In the genomic region with DNA sequence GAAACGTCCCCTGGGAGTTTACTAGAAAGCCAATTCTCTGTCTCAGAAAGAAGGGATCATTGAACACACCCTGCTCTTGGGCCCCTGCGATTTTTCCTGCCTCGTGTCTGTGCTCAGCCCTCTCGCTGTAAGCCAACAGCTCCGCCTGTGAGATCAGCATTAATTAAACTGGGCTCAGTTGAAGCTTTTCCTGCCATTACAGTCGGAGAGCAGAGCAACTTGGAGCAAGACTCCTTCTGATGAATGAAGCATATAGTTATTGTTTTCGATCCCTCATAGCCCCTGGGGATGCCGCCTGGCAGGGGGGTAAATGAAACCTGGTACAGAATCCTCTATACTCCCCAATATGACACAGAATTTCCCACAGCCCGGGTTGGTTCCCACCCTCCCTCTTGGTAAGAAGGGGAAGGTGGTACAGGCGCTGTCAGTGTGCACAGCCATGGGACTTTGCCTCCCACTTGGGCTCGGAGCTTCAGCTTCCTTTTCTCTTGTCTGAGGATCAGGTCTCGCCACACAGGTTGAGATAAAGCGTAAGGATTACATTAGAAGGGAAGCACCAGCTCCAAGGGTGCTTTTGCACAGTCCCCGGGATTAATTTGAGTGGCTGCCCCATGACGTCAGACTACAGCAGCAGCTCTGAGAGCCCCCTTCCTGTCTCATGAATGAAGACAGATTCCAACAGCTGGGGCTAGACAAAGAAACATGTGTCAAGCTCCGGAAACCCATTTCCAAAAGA, we compare ENCODE assay signal across 9 mouse cellular contexts.
DNase-seq lines count a peak whose midpoint lies in the region; ATAC-seq lines count a peak whose summit lies in the region.
"Had no signal": no experiment of that assay in that cellular context is flagged by ENCODE, and none has a peak within 500 bp of the region (broad histone marks: within the 10 kb centered on the region; RNA-seq: fewer than 3 reads in every experiment).

No protein-coding gene starts in this region.

- DNase-seq in cerebellum, postnatal 10 days = peak; percentile 51 to 55
- DNase-seq in right cerebral cortex, postnatal 4 days = peak; percentile 33
- DNase-seq in right cerebral cortex, postnatal 36 days (ENCODE audit: low spot score in 2 of 2) = no peak
- peak; percentile 58 for DNase-seq in mesoderm, embryonic 11.5 days (ENCODE audit: low read depth, low spot score)
- DNase-seq in liver = no peak
- DNase-seq in thymus, postnatal 14 days = no peak
- DNase-seq: cerebellum, adult 11-12 months had no signal

- no peak for ATAC-seq in cerebellum, adult (ENCODE audit: insufficient number of reproducible peaks, low FRiP score, low TSS enrichment)
- no peak for ATAC-seq in monocyte, adult 5-6 weeks (replicated peaks; ENCODE audit: insufficient number of reproducible peaks, low FRiP score, low TSS enrichment, poor library complexity, severe bottlenecking)

Comparison
In these comparisons a context has a peak if more than half of its experiments do, and no peak if none do; other contexts are left out.
1. DNase-seq: peak in cerebellum, postnatal 10 days (2 of 2), right cerebral cortex, postnatal 4 days (single experiment) and mesoderm, embryonic 11.5 days (single experiment); none in right cerebral cortex, postnatal 36 days (0 of 2), liver (single experiment) and thymus, postnatal 14 days (single experiment).